Mouse (Mus musculus) layer of hippocampus, adult 2 months (tissue): ENCODE measurements around the gene Stx12. TPM values are rescaled to one million over a fixed set of nuclear protein-coding genes. Genes with fewer than 3 reads are reported as not detected.

ENCODE experiments used
- DNase-seq, 2 experiments: peaks; one replicate each; pipeline ENCODE4 v3.0.0; 2022; ENCODE audit warnings: low spot score in 2 of 2
- H3K27ac ChIP-seq: fragments of 200-600 bp; 2 replicates; pipeline ENCODE4 v1.8.1; 2022
- H3K4me3 ChIP-seq: fragments of 200-600 bp; 2 replicates; pipeline ENCODE4 v1.8.1; 2022; ENCODE audit warnings: mild to moderate bottlenecking
- CTCF ChIP-seq: fragments of 200-600 bp; conservative IDR thresholded peaks from 2 replicates; pipeline ENCODE4 v1.8.1; 2022; ENCODE audit warnings: antibody characterized with exemption, mild to moderate bottlenecking, moderate library complexity
- total RNA-seq, 2 experiments: library from RNA; stranded (reverse); gene quantifications; 2 replicates each; pipeline ENCODE4 v1.2.3; 2021

Stx12 gene
- total RNA-seq, 2 experiments from 2014 or later = 105 to 108 TPM

DNA sequence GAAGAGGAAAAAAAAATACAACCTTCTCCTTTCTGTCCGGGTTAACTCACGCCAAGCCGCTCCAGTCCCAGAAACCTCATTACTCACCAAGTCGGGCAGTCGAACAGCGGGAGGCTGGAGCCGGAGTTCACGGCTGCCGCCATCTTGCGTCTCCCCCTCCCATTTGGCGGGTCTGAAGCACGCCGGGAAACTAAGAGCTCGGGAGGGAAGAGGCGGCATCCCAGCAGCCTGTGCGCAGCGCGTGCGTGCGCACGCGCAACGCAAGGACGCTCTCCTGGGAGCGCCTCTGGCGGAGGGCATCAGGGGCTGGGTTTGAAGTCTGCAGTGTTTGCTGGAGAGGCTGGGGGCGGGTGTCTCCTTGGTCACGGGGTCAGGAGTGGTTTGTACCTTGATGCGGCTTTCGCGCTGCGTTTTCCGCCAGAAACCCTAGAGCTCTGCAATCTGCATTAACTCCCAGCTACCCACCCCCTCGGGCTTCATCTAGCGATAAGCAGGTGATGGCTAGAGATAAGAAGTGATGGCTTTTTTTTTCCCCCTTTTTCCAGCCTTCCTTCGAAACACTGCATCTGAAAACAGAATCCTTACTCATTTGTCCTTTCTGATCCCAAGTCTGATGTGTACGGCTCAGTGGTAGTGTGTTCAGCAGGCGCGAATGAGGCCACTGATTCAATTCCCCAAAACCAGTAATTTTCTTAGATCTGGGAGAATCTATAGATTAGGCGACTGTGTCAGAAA lies 41.2 kb downstream of the Stx12 start, which contains the start of gene Ppp1r8:
Ppp1r8 (minus strand) TSS at position 200 of the 735 bp plus-strand sequence.
- peak; percentile 88 to 93 for DNase-seq
- H3K27ac ChIP-seq = peak within 1 kb of the TSS; percentile 95
- TF ChIP-seq CTCF = peak; percentile 71
- H3K4me3 ChIP-seq = peak within 1 kb of the TSS; percentile 79

- TF ChIP-seq CTCF = no peak
- DNase-seq = no peak
- Histone ChIP-seq H3K4me3 (peak overlapping the region; percentile 79), H3K27ac (peak overlapping the region; percentile 95)
Observed at GRCm38 (mm10) chr4:132842281-132842906, 41.9 kb downstream of the Stx12 start.

DNA sequence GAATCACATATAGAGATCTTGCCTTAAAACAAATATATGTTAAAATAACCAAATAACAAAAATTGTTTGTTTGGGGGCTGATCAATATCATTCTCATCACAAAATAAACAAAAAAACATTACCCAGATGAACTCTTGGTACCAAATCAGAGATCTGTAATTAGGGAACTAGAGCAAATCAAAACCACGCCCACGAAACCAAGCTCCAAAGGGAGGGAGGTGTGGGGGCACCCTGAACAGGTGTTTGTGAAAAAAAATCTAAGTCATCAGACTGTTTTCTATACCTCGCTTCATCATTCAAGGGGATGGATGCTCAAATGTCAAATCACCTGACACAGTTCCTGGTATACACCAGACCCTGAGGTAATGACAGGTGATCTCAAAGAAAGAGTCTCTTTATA lies 42.8 kb downstream of the Stx12 start:
- no peak for DNase-seq
- Histone ChIP-seq H3K4me3 (peak overlapping the region; percentile 79), H3K27ac (no peak overlapping the region)
- no peak for TF ChIP-seq CTCF

- Histone ChIP-seq H3K27ac (no peak overlapping the region), H3K4me3 (no peak overlapping the region)
- peak; percentile 73 for TF ChIP-seq CTCF
- DNase-seq = peak; percentile 18 to 55
Observed at GRCm38 (mm10) chr4:132823614-132824366, 60.5 kb downstream of the Stx12 start.

DNA sequence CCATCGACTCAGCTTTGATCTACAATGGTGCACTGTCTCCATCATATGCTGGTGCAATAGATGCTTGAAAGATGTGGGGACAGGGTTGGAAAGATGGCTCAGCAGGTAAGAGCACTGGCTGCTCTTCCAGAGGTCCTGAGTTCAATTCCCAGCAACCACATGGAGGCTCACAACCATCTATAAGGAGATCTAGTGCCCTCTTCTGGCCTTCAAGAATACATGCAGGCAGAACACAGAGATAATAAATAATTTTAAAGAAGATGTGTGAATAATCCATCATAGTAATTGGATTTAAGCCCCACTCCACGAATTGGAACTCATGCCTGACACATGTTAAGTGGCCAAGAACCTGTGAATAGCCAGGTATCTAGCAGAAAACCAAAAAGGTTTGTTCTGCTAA lies 65.9 kb downstream of the Stx12 start:
- Histone ChIP-seq H3K4me3 (no peak overlapping the region), H3K27ac (no peak overlapping the region)
- no peak for DNase-seq
- peak; percentile 39 for TF ChIP-seq CTCF

GRCm38 (mm10) chr4:132816855-132817254 lies 67.5 kb downstream of the Stx12 start:
- no peak overlapping the region for H3K4me3 ChIP-seq
- DNase-seq = no peak
- no peak overlapping the region for H3K27ac ChIP-seq
- no peak for TF ChIP-seq CTCF

GRCm38 (mm10) chr4:132816404-132816803 lies 67.9 kb downstream of the Stx12 start:
- no peak overlapping the region for H3K27ac ChIP-seq
- no peak overlapping the region for H3K4me3 ChIP-seq
- no peak for TF ChIP-seq CTCF
- no peak for DNase-seq

DNA sequence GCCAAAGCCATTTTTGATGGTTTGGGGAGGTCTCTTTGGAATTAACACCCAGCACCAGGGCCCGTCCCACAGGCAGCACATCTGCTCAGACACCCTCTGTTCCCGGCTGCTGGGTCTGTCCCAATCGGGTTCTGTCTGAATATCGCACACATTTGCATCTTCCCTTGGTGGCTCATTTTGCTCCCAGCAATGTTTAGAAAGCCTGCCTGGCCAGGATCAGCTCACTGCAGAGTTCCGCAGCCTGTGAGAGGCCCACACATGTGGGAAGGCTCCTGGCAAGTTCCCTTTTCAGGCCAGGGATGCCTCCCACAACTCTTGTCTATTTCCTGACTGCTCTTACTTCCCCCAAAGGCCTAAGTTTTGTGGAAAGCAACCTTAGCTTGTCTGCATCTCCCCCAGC lies 74.7 kb downstream of the Stx12 start:
- DNase-seq = peak; percentile 15 to 28
- TF ChIP-seq CTCF = no peak
- Histone ChIP-seq H3K27ac (peak overlapping the region; percentile 57; the same call in 1 of the 2 replicates), H3K4me3 (no peak overlapping the region)

GRCm38 (mm10) chr4:132807771-132808641 lies 76.3 kb downstream of the Stx12 start:
- Histone ChIP-seq H3K4me3 (no peak overlapping the region), H3K27ac (no peak overlapping the region)
- TF ChIP-seq CTCF = no peak
- DNase-seq = no peak

DNA sequence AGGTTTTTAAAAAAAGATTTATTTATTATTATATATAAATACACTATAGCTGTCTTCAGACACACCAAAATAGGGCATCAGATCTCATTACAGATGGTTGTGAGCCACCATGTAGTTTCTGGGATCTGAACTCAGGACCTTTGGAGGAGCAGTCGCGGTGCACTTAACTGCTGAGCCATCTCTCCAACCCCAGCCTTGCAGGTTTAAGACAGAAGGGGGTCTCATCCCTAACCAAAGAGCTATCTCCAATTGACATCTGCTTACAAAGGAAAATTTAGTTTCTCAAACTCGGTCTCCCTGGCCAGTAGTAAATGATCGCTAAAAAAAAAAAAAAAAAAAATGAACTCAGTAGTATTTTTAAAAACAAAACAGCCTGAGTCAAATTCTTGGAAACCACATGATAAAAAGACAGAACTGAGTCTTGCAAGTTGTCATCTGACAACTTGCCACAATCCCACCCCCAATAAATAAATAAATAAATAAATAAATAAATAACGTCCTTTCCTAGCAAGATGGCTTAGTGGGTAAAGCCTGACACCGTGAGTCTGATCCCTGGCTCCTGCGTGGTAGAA lies 77.6 kb downstream of the Stx12 start:
- no peak overlapping the region for H3K4me3 ChIP-seq
- DNase-seq = no peak
- no peak overlapping the region for H3K27ac ChIP-seq
- no peak for TF ChIP-seq CTCF

DNA sequence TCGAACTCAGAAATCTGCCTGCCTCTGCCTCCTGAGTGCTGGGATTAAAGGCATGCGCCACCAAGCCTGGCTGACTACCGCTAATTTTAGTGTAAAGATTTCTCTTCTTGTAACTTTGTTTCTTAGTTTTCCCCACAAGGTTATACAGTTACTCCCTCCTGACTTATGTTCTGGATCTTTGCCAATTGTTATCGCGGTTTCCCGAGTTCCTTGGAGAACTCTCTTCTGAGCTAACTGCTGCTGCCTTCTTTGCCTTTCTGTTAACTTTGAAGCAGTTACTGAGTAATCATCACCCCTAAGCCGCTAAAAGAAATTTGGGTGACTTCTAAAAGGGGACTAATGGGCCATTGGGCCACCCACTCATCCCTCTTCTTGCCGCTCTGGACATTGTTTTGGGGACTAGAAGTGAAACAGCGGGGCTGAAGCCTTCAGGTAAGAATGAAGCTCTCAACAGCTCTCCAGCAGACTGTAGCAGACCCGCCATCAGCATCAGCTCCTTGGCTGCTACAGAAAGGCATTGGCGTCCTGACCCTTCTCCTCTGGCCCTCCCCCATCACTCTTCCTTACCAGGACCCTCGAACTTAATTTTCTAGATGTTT lies 78.6 kb downstream of the Stx12 start:
- no peak for DNase-seq
- no peak for TF ChIP-seq CTCF
- Histone ChIP-seq H3K27ac (no peak overlapping the region), H3K4me3 (no peak overlapping the region)

DNA sequence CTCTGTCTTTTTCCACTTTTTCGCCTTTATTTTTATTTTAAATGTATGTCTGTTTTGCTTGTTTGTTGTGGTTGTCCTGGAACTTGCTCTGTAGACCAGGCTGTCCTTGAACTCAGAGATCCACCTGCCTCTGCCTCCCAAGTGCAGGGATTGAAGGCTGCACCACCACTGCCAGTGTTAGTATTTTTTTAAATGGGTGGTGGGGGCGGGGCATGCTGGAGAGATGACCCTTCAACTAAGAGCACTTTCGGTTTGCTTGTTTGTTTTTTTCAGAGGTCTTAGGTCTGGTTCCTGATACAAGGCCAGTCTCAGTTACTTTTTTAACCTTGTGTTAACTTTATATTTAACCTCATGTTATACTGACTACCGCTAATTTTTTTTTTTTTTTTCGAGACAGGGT lies 79.2 kb downstream of the Stx12 start:
- no peak overlapping the region for H3K27ac ChIP-seq
- H3K4me3 ChIP-seq = no peak overlapping the region
- TF ChIP-seq CTCF = no peak
- no peak for DNase-seq
